ENCODE assay signal across 19 mouse cellular contexts in the genomic region with DNA sequence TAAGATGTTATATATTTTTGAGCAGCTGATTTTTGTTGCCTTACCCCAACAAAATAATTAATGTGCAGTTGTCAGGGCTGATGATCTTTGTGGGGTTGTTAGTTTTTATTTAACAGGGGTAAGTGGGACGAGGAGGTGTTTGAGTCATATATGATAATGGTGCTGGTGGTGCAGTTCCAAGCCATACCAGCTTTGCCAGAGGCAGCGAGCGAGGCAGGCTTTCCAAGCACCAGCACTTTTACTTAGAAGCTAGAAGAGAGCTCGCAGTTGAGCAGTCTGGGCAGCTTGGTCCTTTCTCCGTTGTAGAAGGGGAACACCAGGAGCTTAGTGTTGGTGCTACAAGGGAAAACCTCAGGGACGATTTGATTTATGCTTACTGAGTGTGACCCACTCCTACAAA. TPM values are rescaled to one million over a fixed set of nuclear protein-coding genes. Genes with fewer than 3 reads are reported as not detected.
"Had no signal": no experiment of that assay in that cellular context is flagged by ENCODE, and none has a peak within 500 bp of the region (broad histone marks: within the 10 kb centered on the region; RNA-seq: fewer than 3 reads in every experiment).

No protein-coding gene starts in this region.

- ATAC-seq: midbrain, embryonic 16.5 days had no signal

- H3K4me2 ChIP-seq: lung, embryonic 14.5 days; midbrain, embryonic 12.5 days; neural tube, embryonic 13.5 days; neural tube, embryonic 15.5 days had no signal

- H3K27me3 ChIP-seq: midbrain, embryonic 12.5 days; neural tube, embryonic 13.5 days; neural tube, embryonic 15.5 days had no signal

- H3K4me3 ChIP-seq: midbrain, embryonic 10.5 days; midbrain, embryonic 12.5 days; myocyte; neural tube, embryonic 13.5 days; neural tube, embryonic 15.5 days had no signal

- H3K4me1 ChIP-seq: midbrain, embryonic 10.5 days had no signal

- H3K27ac ChIP-seq: midbrain, embryonic 10.5 days; midbrain, embryonic 12.5 days; neural tube, embryonic 13.5 days; neural tube, embryonic 15.5 days had no signal

- H3K9ac ChIP-seq: lung, embryonic 14.5 days; midbrain, embryonic 12.5 days; neural tube, embryonic 13.5 days; neural tube, embryonic 15.5 days had no signal

- DNase-seq: lung, adult 18-20 months; lung, embryonic 14.5 days; lung, postnatal 10 days; lung, postnatal 4 days; midbrain, embryonic 14.5 days; retina, postnatal 1 day; right cerebral cortex, postnatal 25 days; right cerebral cortex, postnatal 4 days; spleen, adult 18-20 months; thymus, adult 18-20 months; thymus, postnatal 14 days; thymus, postnatal 36 days had no signal

- H3K9me3 ChIP-seq: midbrain, embryonic 10.5 days; midbrain, embryonic 12.5 days; neural tube, embryonic 13.5 days; neural tube, embryonic 15.5 days had no signal

RNA-seq across cellular contexts. Expression of gene Slc25a29, which starts 23.2 kb away (rescaled TPM):
- total RNA-seq: megakaryocyte-erythroid progenitor cell, adult 5-6 weeks had no signal
